Mouse (Mus musculus) erythroblast, embryonic 14.5 days (primary cell): ENCODE measurements around the gene Tmem132d.

ENCODE experiments used
- GATA1 ChIP-seq: IDR thresholded peaks from 2 replicates; pipeline ENCODE4 v1.6.1; 2012; ENCODE audit warnings: low read length, inconsistent platforms, mixed read lengths
- TAL1 ChIP-seq: IDR thresholded peaks from 3 replicates; pipeline ENCODE4 v1.6.1; 2012; ENCODE audit warnings: low read length, inconsistent platforms, mixed read lengths

GRCm38 (mm10) chr5:127806850-127807249 lies 626.0 kb downstream of the Tmem132d start:
- TF ChIP-seq GATA1: no peak
- TF ChIP-seq TAL1: no peak
